Mouse (Mus musculus) telencephalon, adult 2 months (tissue): ENCODE measurements around the gene Peg10.
A peak's percentile ranks its signal among the peaks of the same experiment; 100 is the strongest.
"Not testable (repeated sequence)": the region's sequence is repeated elsewhere in the genome, so short reads cannot be mapped to it uniquely, and the experiment has no call there.

Experiments used
- DNase-seq: peaks from one replicate; pipeline ENCODE4 v3.0.0-alpha.2; 2011; ENCODE audit warnings: low read depth, low spot score

The Peg10 gene

GRCm38 (mm10) chr6:4748506-4748961, 1.4 kb downstream of the Peg10 start:
- peak; percentile 10 for DNase-seq

GRCm38 (mm10) chr6:4749091-4749490, 2.0 kb downstream of the Peg10 start:
- peak; percentile 87 for DNase-seq

- no peak for DNase-seq
Observed at GRCm38 (mm10) chr6:4751355-4751754, 4.2 kb downstream of the Peg10 start.

- DNase-seq = no peak
Observed at GRCm38 (mm10) chr6:4754286-4754685, 7.2 kb downstream of the Peg10 start.

GRCm38 (mm10) chr6:4754886-4755285, 7.8 kb downstream of the Peg10 start:
- DNase-seq = no peak

GRCm38 (mm10) chr6:4761415-4762142, 14.5 kb downstream of the Peg10 start:
- DNase-seq = not testable (repeated sequence)

- no peak for DNase-seq
Observed at GRCm38 (mm10) chr6:4762252-4762651, 15.1 kb downstream of the Peg10 start.

GRCm38 (mm10) chr6:4796281-4796680, 49.2 kb downstream of the Peg10 start:
- no peak for DNase-seq

- not testable (repeated sequence) for DNase-seq
Observed at GRCm38 (mm10) chr6:4797317-4797716, 50.2 kb downstream of the Peg10 start.

GRCm38 (mm10) chr6:4798382-4798781, 51.3 kb downstream of the Peg10 start:
- no peak for DNase-seq

GRCm38 (mm10) chr6:4799359-4799758, 52.3 kb downstream of the Peg10 start:
- no peak for DNase-seq

GRCm38 (mm10) chr6:4806981-4807380, 59.9 kb downstream of the Peg10 start:
- no peak for DNase-seq
